ENCODE assay signal across 7 mouse cellular contexts in genomic region chr9:21847425-21847824, GRCm38 (mm10). TPM values are rescaled to one million over a fixed set of nuclear protein-coding genes. Genes with fewer than 3 reads are reported as not detected.
A peak's percentile ranks its signal among the peaks of the same experiment; 100 is the strongest.
DNase-seq lines count a peak whose midpoint lies in the region; ATAC-seq and TF ChIP-seq lines count a peak whose summit lies in the region.

No protein-coding gene starts in this region.

- H3K4me1 ChIP-seq in midbrain, embryonic 10.5 days = peaks cover 57% of the 10 kb centered on the region
- H3K4me1 ChIP-seq in midbrain, embryonic 14.5 days (ENCODE audit: control insufficient read depth, insufficient read depth, low read length) = 0 out of 2 replicates have a peak, but pooled peaks cover 2% of the 10 kb centered on the region
- H3K4me1 ChIP-seq in liver, embryonic 15.5 days (replicated peaks) = peaks cover 24% of the 10 kb centered on the region
- peaks cover 2% of the 10 kb centered on the region; the same call in 1 of the 2 replicates for H3K4me1 ChIP-seq in stomach, postnatal 0 days (replicated peaks; ENCODE audit: control insufficient read depth, insufficient read depth)

- TF ChIP-seq CTCF in stomach, postnatal 0 days (IDR thresholded peaks at IDR 0.05; ENCODE audit: low read depth) = no peak

- no peak for DNase-seq in midbrain, embryonic 10.5 days (ENCODE audit: low spot score)
- no peak for DNase-seq in midbrain, embryonic 14.5 days
- peak; percentile 29 for DNase-seq in heart, postnatal 4 days
- no peak for DNase-seq in stomach, postnatal 0 days (ENCODE audit: low spot score)
- DNase-seq in urinary bladder, adult 2 months (ENCODE audit: low spot score) = no peak
- DNase-seq in urinary bladder, postnatal 25 days (ENCODE audit: low spot score) = no peak

- WGBS in midbrain, embryonic 10.5 days = 21% methylated on average over 3 of the region's 3 CpGs
- 31% methylated on average over 3 of the region's 3 CpGs for WGBS in midbrain, embryonic 14.5 days
- 37% methylated on average over 3 of the region's 3 CpGs for WGBS in liver, embryonic 15.5 days (ENCODE audit: insufficient replicate concordance)
- 17% methylated on average over 3 of the region's 3 CpGs for WGBS in stomach, postnatal 0 days

- no peak overlapping the region for H3K4me3 ChIP-seq in midbrain, embryonic 10.5 days
- H3K4me3 ChIP-seq in midbrain, embryonic 14.5 days (replicated peaks; ENCODE audit: low read depth, low read length) = no peak overlapping the region
- H3K4me3 ChIP-seq in liver, embryonic 15.5 days (replicated peaks) = no peak overlapping the region
- peak overlapping the region; percentile 26; the same call in 1 of the 2 replicates for H3K4me3 ChIP-seq in stomach, postnatal 0 days (ENCODE audit: low read depth, low read length)

- no peak for ATAC-seq in midbrain, embryonic 14.5 days (ENCODE audit: low FRiP score, low TSS enrichment)
- no peak for ATAC-seq in liver, embryonic 15.5 days (ENCODE audit: insufficient read depth)
- ATAC-seq in stomach, postnatal 0 days (ENCODE audit: low FRiP score, low TSS enrichment) = no peak

- TF ChIP-seq EP300 in stomach, postnatal 0 days (optimal IDR thresholded peaks at IDR 0.05) = no peak

- peak overlapping the region; percentile 38; the same call in 1 of the 2 replicates for H3K27ac ChIP-seq in midbrain, embryonic 10.5 days (replicated peaks)
- H3K27ac ChIP-seq in midbrain, embryonic 14.5 days (replicated peaks; ENCODE audit: low read depth, low read length) = no peak overlapping the region
- H3K27ac ChIP-seq in liver, embryonic 15.5 days (replicated peaks) = peak overlapping the region; percentile 55; the same call in 1 of the 2 replicates
- H3K27ac ChIP-seq in stomach, postnatal 0 days (replicated peaks) = peak overlapping the region; percentile 91

- H3K9ac ChIP-seq in midbrain, embryonic 14.5 days (replicated peaks; ENCODE audit: low read length) = no peak overlapping the region
- H3K9ac ChIP-seq in liver, embryonic 15.5 days = no peak overlapping the region
- peak overlapping the region; percentile 24; the same call in 1 of the 2 replicates for H3K9ac ChIP-seq in stomach, postnatal 0 days (ENCODE audit: low read length)

- H3K4me2 ChIP-seq in midbrain, embryonic 14.5 days (ENCODE audit: low read length) = no peak overlapping the region
- H3K4me2 ChIP-seq in liver, embryonic 15.5 days = no peak overlapping the region
- peak overlapping the region; percentile 54 for H3K4me2 ChIP-seq in stomach, postnatal 0 days (replicated peaks; ENCODE audit: low read depth)

- H3K9me3 ChIP-seq in midbrain, embryonic 10.5 days (replicated peaks) = no peaks in the 10 kb centered on the region
- H3K9me3 ChIP-seq in midbrain, embryonic 14.5 days (ENCODE audit: control insufficient read depth, low read length) = no peaks in the 10 kb centered on the region
- H3K9me3 ChIP-seq in liver, embryonic 15.5 days (replicated peaks) = no peaks in the 10 kb centered on the region
- H3K9me3 ChIP-seq in stomach, postnatal 0 days (ENCODE audit: control insufficient read depth, low read length) = no peaks in the 10 kb centered on the region

- peaks cover 30% of the 10 kb centered on the region for H3K36me3 ChIP-seq in midbrain, embryonic 10.5 days
- H3K36me3 ChIP-seq in midbrain, embryonic 14.5 days (ENCODE audit: control insufficient read depth, insufficient read depth, low read length) = no peaks in the 10 kb centered on the region
- no peaks in the 10 kb centered on the region for H3K36me3 ChIP-seq in liver, embryonic 15.5 days (replicated peaks)
- peaks cover 8% of the 10 kb centered on the region for H3K36me3 ChIP-seq in stomach, postnatal 0 days (ENCODE audit: control insufficient read depth, insufficient read depth, low read length)

- H3K27me3 ChIP-seq in midbrain, embryonic 10.5 days (ENCODE audit: low read depth, poor library complexity, severe bottlenecking) = no peaks in the 10 kb centered on the region
- H3K27me3 ChIP-seq in midbrain, embryonic 14.5 days (ENCODE audit: control insufficient read depth, insufficient read depth, low read length) = no peaks in the 10 kb centered on the region
- H3K27me3 ChIP-seq in liver, embryonic 15.5 days = no peaks in the 10 kb centered on the region; the same call in 1 of the 2 replicates
- no peaks in the 10 kb centered on the region for H3K27me3 ChIP-seq in stomach, postnatal 0 days (ENCODE audit: control insufficient read depth, insufficient read depth, low read length)

RNA-seq across cellular contexts. Expression of gene Dock6, which starts 5.0 kb away (rescaled TPM):
- 22.0 and 23.5 TPM in 2 replicates for polyA plus RNA-seq in midbrain, embryonic 10.5 days (2016; fragmentation: Nextera tagmentation; extraction: Ambion mirVana)
- polyA plus RNA-seq in midbrain, embryonic 14.5 days (2014; fragmentation: Nextera tagmentation; extraction: Ambion mirVana) = 7.2 and 12.7 TPM in 2 replicates
- total RNA-seq in heart, postnatal 4 days (2021) = 10 to 100 TPM; 61.4 to 70.0 TPM
- polyA plus RNA-seq in liver, embryonic 15.5 days (2015; fragmentation: Nextera tagmentation; extraction: Ambion mirVana) = 4.2 and 5.6 TPM in 2 replicates
- 13.5 and 14.1 TPM in 2 replicates for polyA plus RNA-seq in stomach, postnatal 0 days (2015; fragmentation: Nextera tagmentation; extraction: Ambion mirVana)
- 89.2 and 102 TPM in 2 replicates for polyA plus RNA-seq in urinary bladder, adult 2 months (2012; rRNA removed)

RNA-seq across cellular contexts. Expression of gene Angptl8, which starts 12.1 kb away (rescaled TPM):
- polyA plus RNA-seq in midbrain, embryonic 10.5 days (2016; fragmentation: Nextera tagmentation; extraction: Ambion mirVana) = 0.47 and 0.83 TPM in 2 replicates
- polyA plus RNA-seq in midbrain, embryonic 14.5 days (2014; fragmentation: Nextera tagmentation; extraction: Ambion mirVana) = 0.34 TPM in 1 of 2 replicates, not detected in the other
- not detected for total RNA-seq in heart, postnatal 4 days (2021)
- 35.0 and 42.9 TPM in 2 replicates for polyA plus RNA-seq in liver, embryonic 15.5 days (2015; fragmentation: Nextera tagmentation; extraction: Ambion mirVana)
- polyA plus RNA-seq in stomach, postnatal 0 days (2015; fragmentation: Nextera tagmentation; extraction: Ambion mirVana) = 2.1 and 2.2 TPM in 2 replicates
- 1.2 and 2.0 TPM in 2 replicates for polyA plus RNA-seq in urinary bladder, adult 2 months (2012; rRNA removed)

RNA-seq across cellular contexts. Expression of gene Kank2, which starts 48.9 kb away (rescaled TPM):
- polyA plus RNA-seq in midbrain, embryonic 10.5 days (2016; fragmentation: Nextera tagmentation; extraction: Ambion mirVana) = 8.6 and 9.5 TPM in 2 replicates
- polyA plus RNA-seq in midbrain, embryonic 14.5 days (2014; fragmentation: Nextera tagmentation; extraction: Ambion mirVana) = 0.66 and 2.7 TPM in 2 replicates
- 10 to 100 TPM; 50.7 to 53.7 TPM for total RNA-seq in heart, postnatal 4 days (2021)
- 4.8 and 5.5 TPM in 2 replicates for polyA plus RNA-seq in liver, embryonic 15.5 days (2015; fragmentation: Nextera tagmentation; extraction: Ambion mirVana)
- polyA plus RNA-seq in stomach, postnatal 0 days (2015; fragmentation: Nextera tagmentation; extraction: Ambion mirVana) = 7.3 and 7.5 TPM in 2 replicates
- polyA plus RNA-seq in urinary bladder, adult 2 months (2012; rRNA removed) = 44.6 and 77.0 TPM in 2 replicates

Comparison
In these comparisons a context has a peak if more than half of its experiments do, and no peak if none do; other contexts are left out.
1. RNA of gene Angptl8, which starts 12.1 kb away (polyA plus RNA-seq): 35.0 to 42.9 TPM in liver, embryonic 15.5 days; 2.1 to 2.2 TPM in stomach, postnatal 0 days, 1.2 to 2.0 TPM in urinary bladder, adult 2 months, 0.47 to 0.83 TPM in midbrain, embryonic 10.5 days and 0.34 TPM in midbrain, embryonic 14.5 days; every median in the first group is over 10 times any median in the second.